Mouse (Mus musculus): ENCODE results near the gene Olfr596. TPM values are rescaled to one million over a fixed set of nuclear protein-coding genes. Genes with fewer than 3 reads are reported as not detected.

The Olfr596 gene
- polyA plus RNA-seq (2014; fragmentation: Illumina TruSeq; extraction: RNeasy Lipid Tissue Mini Kit (QIAGEN cat#74804); ENCODE audit: low read depth, low replicate concordance), result not detected

GRCm38 (mm10) chr7:103305348-103305747 is at the start of gene Olfr596:
Gene Olfr596, plus strand, starts transcription at chr7:103305648.

GRCm38 (mm10) chr7:103316015-103316414 is 10.6 kb downstream of the Olfr596 start, which contains the start of gene Olfr597:
Gene Olfr597, plus strand, starts transcription at chr7:103316315.

DNA sequence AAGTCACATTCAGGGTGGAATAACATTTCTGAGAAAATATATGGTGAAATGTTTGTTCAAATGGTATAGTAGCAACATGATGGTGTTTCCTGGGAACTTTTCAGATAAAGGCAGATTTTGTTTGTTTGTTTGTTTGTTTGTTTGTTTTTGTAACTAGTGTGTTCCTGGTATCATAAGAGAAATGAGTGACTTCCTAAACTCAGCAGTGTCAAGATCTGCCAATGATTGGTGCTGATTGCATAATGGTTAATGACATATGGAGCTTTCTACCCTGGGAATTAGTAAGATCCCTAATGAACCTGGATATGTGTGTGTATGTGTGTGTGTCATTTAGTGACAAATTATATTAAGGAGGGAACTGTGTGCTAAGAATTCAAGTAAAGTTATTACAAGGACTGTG is 17.8 kb downstream of the Olfr596 start, which contains the start of gene Olfr598:
Olfr598 (plus strand) TSS at position 301 of the 400 bp plus-strand sequence.

GRCm38 (mm10) chr7:103335617-103336016 is 30.2 kb downstream of the Olfr596 start, which contains the start of gene Olfr599:
Gene Olfr599, plus strand, starts transcription at chr7:103335917.

DNA sequence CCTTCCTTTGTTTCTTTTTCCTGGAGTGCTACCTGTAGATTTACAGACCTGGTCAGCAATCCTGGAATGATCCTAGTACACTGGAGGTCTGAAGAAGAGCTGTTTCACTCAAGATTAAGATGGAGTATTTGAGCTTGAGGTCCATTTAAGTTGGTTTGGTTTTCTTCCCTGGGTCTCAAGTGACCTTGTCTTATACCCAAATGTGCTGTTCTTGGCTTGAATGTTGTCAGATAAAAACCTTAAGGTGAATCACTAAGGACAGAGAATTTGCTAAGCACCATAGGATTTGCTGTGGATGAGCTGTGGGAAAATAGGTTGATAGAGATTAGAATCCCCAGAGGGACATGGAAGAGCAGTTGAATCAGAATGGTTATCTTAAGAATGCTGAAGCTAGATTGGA is 44.1 kb downstream of the Olfr596 start, which contains the start of gene Olfr600:
Olfr600 (minus strand) TSS at position 101 of the 400 bp plus-strand sequence.

Other genes with a start within 250 kb of the Olfr596 start
- not detected for gene Olfr584, start 223.8 kb upstream of the Olfr596 start, polyA plus RNA-seq (2014; fragmentation: Illumina TruSeq; extraction: RNeasy Lipid Tissue Mini Kit (QIAGEN cat#74804); ENCODE audit: low read depth, low replicate concordance)
- not detected for gene Olfr585, start 207.9 kb upstream of the Olfr596 start, polyA plus RNA-seq (2014; fragmentation: Illumina TruSeq; extraction: RNeasy Lipid Tissue Mini Kit (QIAGEN cat#74804); ENCODE audit: low read depth, low replicate concordance)
- gene Olfr586, start 180.0 kb upstream of the Olfr596 start, polyA plus RNA-seq (2014; fragmentation: Illumina TruSeq; extraction: RNeasy Lipid Tissue Mini Kit (QIAGEN cat#74804); ENCODE audit: low read depth, low replicate concordance), result not detected
- not detected for gene Olfr588-ps1, start 164.8 kb upstream of the Olfr596 start, polyA plus RNA-seq (2014; fragmentation: Illumina TruSeq; extraction: RNeasy Lipid Tissue Mini Kit (QIAGEN cat#74804); ENCODE audit: low read depth, low replicate concordance)
- gene Olfr589, start 149.3 kb upstream of the Olfr596 start, polyA plus RNA-seq (2014; fragmentation: Illumina TruSeq; extraction: RNeasy Lipid Tissue Mini Kit (QIAGEN cat#74804); ENCODE audit: low read depth, low replicate concordance), result not detected
- gene Olfr591, start 127.3 kb upstream of the Olfr596 start, polyA plus RNA-seq (2014; fragmentation: Illumina TruSeq; extraction: RNeasy Lipid Tissue Mini Kit (QIAGEN cat#74804); ENCODE audit: low read depth, low replicate concordance), result not detected
- not detected for gene Olfr592, start 120.8 kb upstream of the Olfr596 start, polyA plus RNA-seq (2014; fragmentation: Illumina TruSeq; extraction: RNeasy Lipid Tissue Mini Kit (QIAGEN cat#74804); ENCODE audit: low read depth, low replicate concordance)
- gene Olfr593, start 93.8 kb upstream of the Olfr596 start, polyA plus RNA-seq (2014; fragmentation: Illumina TruSeq; extraction: RNeasy Lipid Tissue Mini Kit (QIAGEN cat#74804); ENCODE audit: low read depth, low replicate concordance), result not detected
- not detected for gene Olfr594, start 88.7 kb upstream of the Olfr596 start, polyA plus RNA-seq (2014; fragmentation: Illumina TruSeq; extraction: RNeasy Lipid Tissue Mini Kit (QIAGEN cat#74804); ENCODE audit: low read depth, low replicate concordance)
- gene Usp17ld, start 53.1 kb upstream of the Olfr596 start, polyA plus RNA-seq (2014; fragmentation: Illumina TruSeq; extraction: RNeasy Lipid Tissue Mini Kit (QIAGEN cat#74804); ENCODE audit: low read depth, low replicate concordance), result not detected
- not detected for gene Olfr597, start 10.7 kb downstream of the Olfr596 start, polyA plus RNA-seq (2014; fragmentation: Illumina TruSeq; extraction: RNeasy Lipid Tissue Mini Kit (QIAGEN cat#74804); ENCODE audit: low read depth, low replicate concordance)
- gene Olfr598, start 17.9 kb downstream of the Olfr596 start, polyA plus RNA-seq (2014; fragmentation: Illumina TruSeq; extraction: RNeasy Lipid Tissue Mini Kit (QIAGEN cat#74804); ENCODE audit: low read depth, low replicate concordance), result not detected
- gene Olfr599, start 30.3 kb downstream of the Olfr596 start, polyA plus RNA-seq (2014; fragmentation: Illumina TruSeq; extraction: RNeasy Lipid Tissue Mini Kit (QIAGEN cat#74804); ENCODE audit: low read depth, low replicate concordance), result not detected
- not detected for gene Olfr600, start 44.0 kb downstream of the Olfr596 start, polyA plus RNA-seq (2014; fragmentation: Illumina TruSeq; extraction: RNeasy Lipid Tissue Mini Kit (QIAGEN cat#74804); ENCODE audit: low read depth, low replicate concordance)
- not detected for gene Olfr601, start 57.0 kb downstream of the Olfr596 start, polyA plus RNA-seq (2014; fragmentation: Illumina TruSeq; extraction: RNeasy Lipid Tissue Mini Kit (QIAGEN cat#74804); ENCODE audit: low read depth, low replicate concordance)
- not detected for gene Olfr603, start 80.5 kb downstream of the Olfr596 start, polyA plus RNA-seq (2014; fragmentation: Illumina TruSeq; extraction: RNeasy Lipid Tissue Mini Kit (QIAGEN cat#74804); ENCODE audit: low read depth, low replicate concordance)
- not detected for gene Usp17lc, start 109.4 kb downstream of the Olfr596 start, polyA plus RNA-seq (2014; fragmentation: Illumina TruSeq; extraction: RNeasy Lipid Tissue Mini Kit (QIAGEN cat#74804); ENCODE audit: low read depth, low replicate concordance)
- not detected for gene Olfr605, start 139.8 kb downstream of the Olfr596 start, polyA plus RNA-seq (2014; fragmentation: Illumina TruSeq; extraction: RNeasy Lipid Tissue Mini Kit (QIAGEN cat#74804); ENCODE audit: low read depth, low replicate concordance)
- gene Olfr606, start 143.4 kb downstream of the Olfr596 start, polyA plus RNA-seq (2014; fragmentation: Illumina TruSeq; extraction: RNeasy Lipid Tissue Mini Kit (QIAGEN cat#74804); ENCODE audit: low read depth, low replicate concordance), result not detected
- gene Olfr607, start 158.5 kb downstream of the Olfr596 start, polyA plus RNA-seq (2014; fragmentation: Illumina TruSeq; extraction: RNeasy Lipid Tissue Mini Kit (QIAGEN cat#74804); ENCODE audit: low read depth, low replicate concordance), result not detected
- not detected for gene Olfr608, start 164.2 kb downstream of the Olfr596 start, polyA plus RNA-seq (2014; fragmentation: Illumina TruSeq; extraction: RNeasy Lipid Tissue Mini Kit (QIAGEN cat#74804); ENCODE audit: low read depth, low replicate concordance)
- gene Olfr609, start 192.4 kb downstream of the Olfr596 start, polyA plus RNA-seq (2014; fragmentation: Illumina TruSeq; extraction: RNeasy Lipid Tissue Mini Kit (QIAGEN cat#74804); ENCODE audit: low read depth, low replicate concordance), result not detected
- gene Olfr610, start 206.5 kb downstream of the Olfr596 start, polyA plus RNA-seq (2014; fragmentation: Illumina TruSeq; extraction: RNeasy Lipid Tissue Mini Kit (QIAGEN cat#74804); ENCODE audit: low read depth, low replicate concordance), result not detected
- gene Olfr611, start 215.2 kb downstream of the Olfr596 start, polyA plus RNA-seq (2014; fragmentation: Illumina TruSeq; extraction: RNeasy Lipid Tissue Mini Kit (QIAGEN cat#74804); ENCODE audit: low read depth, low replicate concordance), result not detected
- not detected for gene Olfr612, start 237.1 kb downstream of the Olfr596 start, polyA plus RNA-seq (2014; fragmentation: Illumina TruSeq; extraction: RNeasy Lipid Tissue Mini Kit (QIAGEN cat#74804); ENCODE audit: low read depth, low replicate concordance)
- gene Olfr613, start 242.4 kb downstream of the Olfr596 start, polyA plus RNA-seq (2014; fragmentation: Illumina TruSeq; extraction: RNeasy Lipid Tissue Mini Kit (QIAGEN cat#74804); ENCODE audit: low read depth, low replicate concordance), result not detected

Measured in heart, adult 10 weeks (tissue).